8 mouse cellular contexts compared by ENCODE assay signal in the genomic region with DNA sequence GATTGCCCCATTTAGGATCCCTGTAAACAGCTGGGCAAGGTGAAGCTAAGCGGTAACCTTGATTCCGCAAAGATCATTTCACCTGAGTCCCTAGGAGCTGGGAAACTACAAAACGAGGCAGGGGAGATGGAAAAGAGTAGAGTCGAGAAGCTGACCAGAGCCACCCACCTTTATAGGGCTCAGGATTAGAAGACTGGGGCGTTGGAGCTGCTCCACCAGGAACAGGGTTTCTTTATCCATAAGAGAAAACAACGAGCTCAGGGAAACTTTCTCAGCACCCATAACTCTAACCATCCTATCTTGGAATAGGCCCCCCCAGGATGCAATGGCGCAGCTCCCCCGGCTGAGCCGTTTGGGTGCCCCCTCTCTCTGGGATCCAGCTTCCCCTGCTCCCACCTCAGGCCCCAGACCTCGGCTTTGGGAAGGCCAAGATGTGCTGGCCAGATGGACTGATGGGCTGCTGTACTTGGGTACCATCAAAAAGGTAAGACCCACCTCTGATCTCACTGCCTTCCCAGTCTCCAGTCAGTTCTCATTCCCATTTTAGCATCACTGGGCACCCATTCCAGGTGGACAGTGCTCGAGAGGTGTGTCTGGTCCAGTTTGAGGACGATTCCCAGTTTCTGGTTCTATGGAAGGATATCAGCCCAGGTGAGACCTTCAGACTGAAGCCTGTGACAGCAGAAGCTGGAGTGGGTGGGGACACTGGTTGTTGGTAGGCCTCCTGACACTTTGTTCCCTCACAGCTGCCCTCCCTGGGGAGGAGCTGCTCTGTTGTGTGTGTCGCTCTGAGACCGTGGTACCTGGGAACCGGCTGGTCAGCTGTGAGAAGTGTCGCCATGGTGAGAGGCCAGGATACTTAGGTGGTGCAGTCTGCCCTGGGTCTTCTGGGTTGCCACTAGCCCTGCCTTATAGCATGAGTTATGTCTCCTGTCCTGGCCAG. TPM values are rescaled to one million over a fixed set of nuclear protein-coding genes. Genes with fewer than 3 reads are reported as not detected.
DNase-seq lines count a peak whose midpoint lies in the region; ATAC-seq and TF ChIP-seq lines count a peak whose summit lies in the region.

No protein-coding gene starts in this region.

- DNase-seq in heart, postnatal 36 days: no peak
- no peak for DNase-seq in G1E (ENCODE audit: low spot score)
- DNase-seq in forebrain, postnatal 0 days: no peak
- no peak for DNase-seq in retina, embryonic 14.5 days (ENCODE audit: low spot score)
- DNase-seq in right cerebral cortex, adult 18-20 months: no peak

- peaks cover 22% of the 10 kb centered on the region for H3K4me1 ChIP-seq in heart, embryonic 11.5 days (ENCODE audit: control insufficient read depth, insufficient read depth, low read length)
- peaks cover 71% of the 10 kb centered on the region for H3K4me1 ChIP-seq in G1E (ENCODE audit: insufficient read depth, low read depth, low read length)
- peaks cover 5% of the 10 kb centered on the region for H3K4me1 ChIP-seq in forebrain, postnatal 0 days (ENCODE audit: insufficient read depth)
- peaks cover 48% of the 10 kb centered on the region for H3K4me1 ChIP-seq in liver, embryonic 15.5 days (replicated peaks)

- no peaks in the 10 kb centered on the region for H3K27me3 ChIP-seq in heart, embryonic 11.5 days (ENCODE audit: control insufficient read depth, insufficient read depth, low read length)
- no peaks in the 10 kb centered on the region for H3K27me3 ChIP-seq in G1E (ENCODE audit: insufficient read depth, low read length)
- no peaks in the 10 kb centered on the region for H3K27me3 ChIP-seq in forebrain, postnatal 0 days (ENCODE audit: insufficient read depth, low read length)
- no peaks in the 10 kb centered on the region for H3K27me3 ChIP-seq in liver, embryonic 15.5 days

- no peak for TF ChIP-seq CTCF in G1E (IDR thresholded peaks at IDR 0.05; ENCODE audit: low read depth, low read length)
- TF ChIP-seq CTCF in forebrain, postnatal 0 days (IDR thresholded peaks at IDR 0.05; ENCODE audit: low read depth): no peak

- H3K27ac ChIP-seq in heart, embryonic 11.5 days (ENCODE audit: low read depth, low read length): no peak overlapping the region
- H3K27ac ChIP-seq in forebrain, postnatal 0 days (ENCODE audit: low read depth, low read length): no peak overlapping the region
- H3K27ac ChIP-seq in liver, embryonic 15.5 days (replicated peaks): no peak overlapping the region

- no peak for ATAC-seq in heart, embryonic 11.5 days (replicated peaks; ENCODE audit: insufficient number of reproducible peaks, low FRiP score, low TSS enrichment)
- ATAC-seq in G1E (ENCODE audit: extremely low read depth, insufficient number of reproducible peaks, low FRiP score, poor library complexity, severe bottlenecking): no peak
- no peak for ATAC-seq in forebrain, postnatal 0 days
- no peak for ATAC-seq in liver, embryonic 15.5 days (ENCODE audit: insufficient read depth)
- no peak for ATAC-seq in CD4-positive, CD25-positive, alpha-beta regulatory T cell, adult 4 months

- H3K9ac ChIP-seq in heart, embryonic 11.5 days (ENCODE audit: low read depth, low read length): peak overlapping the region; percentile 82; the same call in 1 of the 2 replicates
- H3K9ac ChIP-seq in forebrain, postnatal 0 days: peak overlapping the region; percentile 64; the same call in 1 of the 2 replicates
- H3K9ac ChIP-seq in liver, embryonic 15.5 days: no peak overlapping the region; the same call in 1 of the 2 replicates

- peak overlapping the region; percentile 73 for H3K4me3 ChIP-seq in heart, embryonic 11.5 days (ENCODE audit: low read depth, low read length)
- peak overlapping the region; percentile 78; the same call in 1 of the 2 replicates for H3K4me3 ChIP-seq in G1E (ENCODE audit: low read depth, low read length)
- peak overlapping the region; percentile 72 for H3K4me3 ChIP-seq in forebrain, postnatal 0 days (ENCODE audit: low read depth, low read length)
- peak overlapping the region; percentile 77 for H3K4me3 ChIP-seq in liver, embryonic 15.5 days (replicated peaks)

- H3K36me3 ChIP-seq in heart, embryonic 11.5 days (ENCODE audit: control insufficient read depth, insufficient read depth, low read length): peaks cover 11% of the 10 kb centered on the region
- peaks cover 77% of the 10 kb centered on the region for H3K36me3 ChIP-seq in G1E (replicated peaks)
- H3K36me3 ChIP-seq in forebrain, postnatal 0 days (ENCODE audit: insufficient read depth): peaks cover 26% of the 10 kb centered on the region
- H3K36me3 ChIP-seq in liver, embryonic 15.5 days (replicated peaks): peaks cover 71% of the 10 kb centered on the region

- WGBS in heart, embryonic 11.5 days (ENCODE audit: insufficient replicate concordance): 81% methylated on average over 16 of the region's 16 CpGs
- 82% methylated on average over 16 of the region's 16 CpGs for whole genome bisulfite sequencing in forebrain, postnatal 0 days
- WGBS in liver, embryonic 15.5 days (ENCODE audit: insufficient replicate concordance): 75% methylated on average over 16 of the region's 16 CpGs

- peak overlapping the region; percentile 95 for H3K4me2 ChIP-seq in heart, embryonic 11.5 days
- H3K4me2 ChIP-seq in forebrain, postnatal 0 days (ENCODE audit: low read depth): peak overlapping the region; percentile 75
- H3K4me2 ChIP-seq in liver, embryonic 15.5 days: peak overlapping the region; percentile 94

- intact Hi-C loops in heart, postnatal 36 days (cut with DNase I): loop anchor here (5.0 kb wide), 1 partner anchor 93 kb away; the partner anchor contains the start of gene Bak1

- no peaks in the 10 kb centered on the region for H3K9me3 ChIP-seq in heart, embryonic 11.5 days (replicated peaks; ENCODE audit: control insufficient read depth, low read length)
- no peaks in the 10 kb centered on the region for H3K9me3 ChIP-seq in G1E (replicated peaks)
- no peaks in the 10 kb centered on the region for H3K9me3 ChIP-seq in forebrain, postnatal 0 days (ENCODE audit: low read length)
- no peaks in the 10 kb centered on the region for H3K9me3 ChIP-seq in liver, embryonic 15.5 days (replicated peaks)

RNA-seq across cellular contexts. Expression of gene Phf1, which starts 1.3 kb away (rescaled TPM):
- polyA plus RNA-seq in heart, embryonic 11.5 days (2014; fragmentation: Nextera tagmentation; extraction: Ambion mirVana): 5.7 and 5.9 TPM in 2 replicates
- 10 to 100 TPM; 13.9 to 14.5 TPM for total RNA-seq in heart, postnatal 36 days (2021)
- total RNA-seq in G1E (2014; fragmentation: Nextera tagmentation) (6.5 and 8.4 TPM in 2 replicates), G1E (2017) (7.3 and 7.4 TPM in 2 replicates)
- 21.6 and 21.7 TPM in 2 replicates for polyA plus RNA-seq in G1E (2012)
- total RNA-seq in forebrain, postnatal 0 days (2014; rRNA removed): 35.4 and 38.9 TPM in 2 replicates
- 20.4 and 24.1 TPM in 2 replicates for polyA plus RNA-seq in forebrain, postnatal 0 days (2015; fragmentation: Nextera tagmentation; extraction: Ambion mirVana)
- 1.8 and 2.6 TPM in 2 replicates for polyA plus RNA-seq in liver, embryonic 15.5 days (2015; fragmentation: Nextera tagmentation; extraction: Ambion mirVana)
- 10 to 100 TPM; 11.1 to 12.1 TPM for polyA plus RNA-seq in CD4-positive, CD25-positive, alpha-beta regulatory T cell, adult 4 months (2017; shearing (Covaris generic))

RNA-seq across cellular contexts. Expression of gene Cuta, which starts 5.2 kb away (rescaled TPM):
- polyA plus RNA-seq in heart, embryonic 11.5 days (2014; fragmentation: Nextera tagmentation; extraction: Ambion mirVana): 134 and 145 TPM in 2 replicates
- 10 to 100 TPM; 86.2 to 90.3 TPM for total RNA-seq in heart, postnatal 36 days (2021)
- 319 and 371 TPM in 2 replicates for total RNA-seq in G1E (2014; fragmentation: Nextera tagmentation)
- 182 and 190 TPM in 2 replicates for total RNA-seq in G1E (2017)
- polyA plus RNA-seq in G1E (2012): 526 and 563 TPM in 2 replicates
- total RNA-seq in forebrain, postnatal 0 days (2014; rRNA removed): 44.4 and 44.9 TPM in 2 replicates
- polyA plus RNA-seq in forebrain, postnatal 0 days (2015; fragmentation: Nextera tagmentation; extraction: Ambion mirVana): 147 and 158 TPM in 2 replicates
- polyA plus RNA-seq in liver, embryonic 15.5 days (2015; fragmentation: Nextera tagmentation; extraction: Ambion mirVana): 85.9 and 86.7 TPM in 2 replicates
- 100 to 1,000 TPM; 153 to 166 TPM for polyA plus RNA-seq in CD4-positive, CD25-positive, alpha-beta regulatory T cell, adult 4 months (2017; shearing (Covaris generic))

RNA-seq across cellular contexts. Expression of gene Syngap1, which starts 6.9 kb away (rescaled TPM):
- 2.9 and 3.7 TPM in 2 replicates for polyA plus RNA-seq in heart, embryonic 11.5 days (2014; fragmentation: Nextera tagmentation; extraction: Ambion mirVana)
- total RNA-seq in heart, postnatal 36 days (2021): 1 to 10 TPM; 4.1 to 6.4 TPM
- total RNA-seq in G1E (2014; fragmentation: Nextera tagmentation): 88.0 and 117 TPM in 2 replicates
- 7.3 and 10.2 TPM in 2 replicates for total RNA-seq in G1E (2017)
- polyA plus RNA-seq in G1E (2012): 22.3 and 24.1 TPM in 2 replicates
- 84.2 and 85.2 TPM in 2 replicates for total RNA-seq in forebrain, postnatal 0 days (2014; rRNA removed)
- polyA plus RNA-seq in forebrain, postnatal 0 days (2015; fragmentation: Nextera tagmentation; extraction: Ambion mirVana): 3.1 and 5.0 TPM in 2 replicates
- 0.21 and 0.28 TPM in 2 replicates for polyA plus RNA-seq in liver, embryonic 15.5 days (2015; fragmentation: Nextera tagmentation; extraction: Ambion mirVana)
- polyA plus RNA-seq in CD4-positive, CD25-positive, alpha-beta regulatory T cell, adult 4 months (2017; shearing (Covaris generic)): not detected

RNA-seq across cellular contexts. Expression of gene Kifc5b, which starts 17.3 kb away (rescaled TPM):
- 6.3 and 6.9 TPM in 2 replicates for polyA plus RNA-seq in heart, embryonic 11.5 days (2014; fragmentation: Nextera tagmentation; extraction: Ambion mirVana)
- total RNA-seq in heart, postnatal 36 days (2021): under 1 TPM; 0.44 to 0.95 TPM
- total RNA-seq in G1E (2014; fragmentation: Nextera tagmentation) (17.1 and 23.0 TPM in 2 replicates), G1E (2017) (15.0 and 15.7 TPM in 2 replicates)
- polyA plus RNA-seq in G1E (2012): 30.1 and 36.1 TPM in 2 replicates
- 1.0 and 3.3 TPM in 2 replicates for total RNA-seq in forebrain, postnatal 0 days (2014; rRNA removed)
- 0.74 and 1.5 TPM in 2 replicates for polyA plus RNA-seq in forebrain, postnatal 0 days (2015; fragmentation: Nextera tagmentation; extraction: Ambion mirVana)
- 5.2 and 5.9 TPM in 2 replicates for polyA plus RNA-seq in liver, embryonic 15.5 days (2015; fragmentation: Nextera tagmentation; extraction: Ambion mirVana)
- 1 to 10 TPM; 1.4 to 3.3 TPM for polyA plus RNA-seq in CD4-positive, CD25-positive, alpha-beta regulatory T cell, adult 4 months (2017; shearing (Covaris generic))

RNA-seq across cellular contexts. Expression of gene Zbtb9, which starts 38.8 kb away (rescaled TPM):
- polyA plus RNA-seq in heart, embryonic 11.5 days (2014; fragmentation: Nextera tagmentation; extraction: Ambion mirVana): 6.8 and 7.9 TPM in 2 replicates
- total RNA-seq in heart, postnatal 36 days (2021): 1 to 10 TPM; 2.1 to 2.6 TPM
- total RNA-seq in G1E (2014; fragmentation: Nextera tagmentation) (3.6 and 4.4 TPM in 2 replicates), G1E (2017) (25.6 and 27.5 TPM in 2 replicates)
- 10.9 and 11.1 TPM in 2 replicates for polyA plus RNA-seq in G1E (2012)
- total RNA-seq in forebrain, postnatal 0 days (2014; rRNA removed): 20.9 and 22.5 TPM in 2 replicates
- polyA plus RNA-seq in forebrain, postnatal 0 days (2015; fragmentation: Nextera tagmentation; extraction: Ambion mirVana): 4.2 and 6.8 TPM in 2 replicates
- polyA plus RNA-seq in liver, embryonic 15.5 days (2015; fragmentation: Nextera tagmentation; extraction: Ambion mirVana): 5.0 and 5.8 TPM in 2 replicates
- polyA plus RNA-seq in CD4-positive, CD25-positive, alpha-beta regulatory T cell, adult 4 months (2017; shearing (Covaris generic)): 10 to 100 TPM; 11.5 to 15.6 TPM
